Mouse (Mus musculus) ES-E14 (cell line): Measurements from ENCODE around the gene 5730596B20Rik. TPM values are rescaled to one million over a fixed set of nuclear protein-coding genes. Genes with fewer than 3 reads are reported as not detected.

Source experiments
- DNase-seq: peaks from one replicate; pipeline ENCODE4 v3.0.0-alpha.2; 2013; ENCODE audit warnings: low read depth, low spot score
- H3K27ac ChIP-seq: 2 replicates; pipeline ENCODE4 v1.5.1; 2012; ENCODE audit warnings: low read depth, mild to moderate bottlenecking, low read length, moderate library complexity, mixed read lengths; ENCODE audit not compliant: poor library complexity, insufficient read depth, severe bottlenecking
- H3K36me3 ChIP-seq: 2 replicates; pipeline ENCODE4 v1.6.1; 2012; ENCODE audit warnings: mild to moderate bottlenecking, low read length, moderate library complexity, mixed read lengths; ENCODE audit not compliant: control insufficient read depth, poor library complexity, insufficient read depth, severe bottlenecking
- H3K4me1 ChIP-seq, 2 experiments: fragments of 150-350 bp in 1 of 2; sonication (generic) in 1 of 2; 2 replicates each; pipeline ENCODE4 v1.6.1; 2012; ENCODE audit warnings: low read length in 2 of 2, mild to moderate bottlenecking in 1 of 2, mixed read lengths in 1 of 2; ENCODE audit not compliant: control insufficient read depth in 2 of 2, insufficient read depth in 2 of 2, poor library complexity in 1 of 2
- H3K4me3 ChIP-seq, 2 experiments: fragments of 150-350 bp in 1 of 2; sonication (generic) in 1 of 2; 2 replicates each; pipeline ENCODE4 v1.5.1; 2012; ENCODE audit warnings: low read length in 2 of 2, low read depth in 1 of 2, mild to moderate bottlenecking in 1 of 2, mixed read lengths in 1 of 2; ENCODE audit not compliant: insufficient read depth in 1 of 2, poor library complexity in 1 of 2, severe bottlenecking in 1 of 2
- H3K9ac ChIP-seq: 2 replicates; pipeline ENCODE4 v1.6.1; 2012; ENCODE audit warnings: low read depth, mild to moderate bottlenecking, low read length, mixed read lengths; ENCODE audit not compliant: poor library complexity, insufficient read depth, severe bottlenecking
- H3K9me3 ChIP-seq: fragments of 150-350 bp; sonication (generic); 2 replicates; pipeline ENCODE4 v1.6.1; 2012; ENCODE audit warnings: low read depth, mild to moderate bottlenecking, low read length; ENCODE audit not compliant: control insufficient read depth, insufficient read depth
- CHD2 ChIP-seq: IDR thresholded peaks from 2 replicates; pipeline ENCODE4 v1.6.1; 2014; ENCODE audit warnings: mild to moderate bottlenecking, low read depth, low read length, inconsistent platforms
- HCFC1 ChIP-seq: IDR thresholded peaks from 2 replicates; pipeline ENCODE4 v1.6.1; 2012; ENCODE audit warnings: low read length, inconsistent platforms, borderline replicate concordance; ENCODE audit not compliant: insufficient read depth
- MAFK ChIP-seq: IDR thresholded peaks from 2 replicates; pipeline ENCODE4 v1.6.1; 2014; ENCODE audit warnings: mild to moderate bottlenecking, low read depth, low read length, inconsistent platforms; ENCODE audit not compliant: insufficient read depth
- ZC3H11A ChIP-seq: IDR thresholded peaks from 2 replicates; pipeline ENCODE4 v1.6.1; 2012; ENCODE audit warnings: low read depth, mild to moderate bottlenecking, inconsistent platforms, low read length, borderline replicate concordance
- ZNF384 ChIP-seq: IDR thresholded peaks from 2 replicates; pipeline ENCODE4 v1.6.1; 2012; ENCODE audit warnings: low read depth, low read length, inconsistent platforms
- in situ Hi-C, 2 experiments: fragments of 600-800 bp; cut with MboI; formaldehyde crosslinking; loops; one replicate each; pipeline ENCODE4 v1.15.1; 2025; ENCODE audit warnings: low sequenced_read_pairs in 2 of 2, inconsistent platforms in 1 of 2; ENCODE audit not compliant: unreplicated experiment in 2 of 2
- total RNA-seq: library from RNA; depleted of rRNA; stranded (reverse); fragments of 300-350 nt; gene quantifications from 2 replicates; pipeline ENCODE4 v1.2.3, GENCODE M21; 2012

Gene 5730596B20Rik
- total RNA-seq, 1 experiment = 0.18 TPM

DNA sequence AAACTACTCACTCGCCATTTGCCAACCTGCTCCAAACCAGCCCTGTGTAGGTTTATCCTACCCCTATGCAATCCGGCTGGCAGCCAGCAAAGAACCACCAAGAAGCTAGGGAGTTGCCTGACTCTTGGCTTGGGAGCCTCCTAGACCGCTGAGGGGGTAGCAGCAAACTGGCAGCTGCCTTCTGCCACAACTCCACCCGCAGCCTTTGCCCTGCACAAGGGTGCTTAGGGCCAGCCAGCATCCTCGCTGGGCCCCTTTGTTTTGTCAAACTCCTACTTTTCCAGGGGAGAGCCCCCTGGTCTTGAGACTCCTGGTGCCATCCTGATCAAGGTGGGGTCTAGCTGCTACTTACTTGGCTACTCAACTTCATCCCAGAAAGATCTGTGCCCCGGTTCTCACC, 7.4 kb downstream of the 5730596B20Rik start:
- no peaks in the 10 kb centered on the region for H3K9me3 ChIP-seq
- in situ Hi-C loops = no loop called here
- no peak overlapping the region for H3K4me3 ChIP-seq
- H3K9ac ChIP-seq = no peak overlapping the region
- no peak overlapping the region for H3K27ac ChIP-seq
- no peak for DNase-seq
- TF ChIP-seq ZNF384 (no peak), HCFC1 (no peak), ZC3H11A (no peak), MAFK (no peak), CHD2 (no peak)
- H3K36me3 ChIP-seq = no peaks in the 10 kb centered on the region
- H3K4me1 ChIP-seq = no peaks in the 10 kb centered on the region; a peak in 1 of 4 replicates

DNA sequence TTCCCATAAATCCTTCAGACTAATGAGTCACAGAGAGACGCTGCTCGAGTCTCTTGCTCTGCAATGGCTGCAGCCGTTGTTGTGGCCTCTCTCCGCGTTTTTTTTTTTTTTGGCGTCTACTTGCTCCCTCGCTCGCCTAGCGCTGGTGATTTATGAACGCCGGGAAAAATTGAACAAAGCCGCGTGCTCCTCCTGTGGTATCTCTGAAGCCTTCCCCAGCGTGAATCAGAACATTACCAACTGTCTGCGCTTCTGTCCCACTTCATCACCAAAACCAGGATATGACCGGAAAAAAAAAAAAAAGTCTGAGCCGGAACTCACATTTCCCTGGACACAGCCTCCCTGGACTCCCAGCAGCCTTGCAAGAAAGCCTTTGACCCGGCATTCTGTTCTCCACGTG, 7.9 kb downstream of the 5730596B20Rik start:
- H3K4me1 ChIP-seq = no peaks in the 10 kb centered on the region
- no peaks in the 10 kb centered on the region for H3K36me3 ChIP-seq
- H3K27ac ChIP-seq = no peak overlapping the region
- peak; percentile 76 for TF ChIP-seq ZNF384
- TF ChIP-seq HCFC1 = no peak
- TF ChIP-seq ZC3H11A = no peak
- no peak overlapping the region for H3K4me3 ChIP-seq
- in situ Hi-C loops = no loop called here
- DNase-seq = no peak
- no peak overlapping the region for H3K9ac ChIP-seq
- no peaks in the 10 kb centered on the region for H3K9me3 ChIP-seq

DNA sequence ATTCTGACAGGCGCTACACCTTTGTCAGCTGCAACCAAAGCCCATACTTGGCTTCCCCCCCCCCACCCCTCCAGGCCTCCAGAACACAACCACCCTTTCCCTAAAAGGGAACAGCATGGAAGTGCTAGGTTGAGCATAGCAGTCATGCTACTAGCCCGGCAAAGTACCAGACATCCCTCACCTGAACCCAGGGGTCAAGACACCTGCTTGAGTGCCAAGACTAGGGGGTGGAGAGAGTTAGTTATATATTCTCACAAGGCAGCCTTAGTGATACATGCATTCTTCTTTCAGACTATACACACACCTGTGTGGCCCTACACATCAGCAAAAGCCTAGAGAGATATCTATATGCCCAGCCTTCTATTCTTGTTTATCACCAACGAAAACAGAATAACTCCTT, 8.5 kb downstream of the 5730596B20Rik start:
- Histone ChIP-seq H3K27ac (no peak overlapping the region), H3K4me1 (no peaks in the 10 kb centered on the region), H3K9me3 (no peaks in the 10 kb centered on the region), H3K9ac (no peak overlapping the region), H3K4me3 (no peak overlapping the region), H3K36me3 (no peaks in the 10 kb centered on the region)
- DNase-seq = no peak
- TF ChIP-seq MAFK (no peak), ZNF384 (no peak), CHD2 (no peak), ZC3H11A (no peak), HCFC1 (no peak)
- in situ Hi-C loops = no loop called here

DNA sequence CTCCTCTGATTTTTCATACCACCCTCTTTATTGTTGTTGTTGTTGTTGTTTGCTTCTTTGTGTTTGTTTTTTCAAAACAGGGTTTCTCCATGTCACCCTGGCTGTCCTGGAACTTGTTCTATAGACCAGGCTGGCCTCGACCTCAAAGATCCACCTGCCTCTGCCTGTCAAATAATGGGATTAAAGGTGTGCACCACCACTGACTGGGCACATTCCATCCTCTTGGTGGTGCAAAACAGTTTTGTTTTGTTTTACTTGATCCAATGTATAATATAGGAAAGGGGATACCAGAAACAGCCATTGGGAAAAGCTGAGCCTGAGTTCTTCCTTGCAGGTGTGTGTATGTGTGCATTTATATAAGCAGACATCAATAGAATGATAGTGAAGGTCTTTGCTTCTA, 9.2 kb downstream of the 5730596B20Rik start:
- in situ Hi-C loops = no loop called here
- no peak for DNase-seq
- H3K4me1 ChIP-seq = peaks cover 0 to 2% of the 10 kb centered on the region in 2 experiments; a peak in 1 of 4 replicates
- H3K9me3 ChIP-seq = no peaks in the 10 kb centered on the region
- no peaks in the 10 kb centered on the region for H3K36me3 ChIP-seq
- no peak overlapping the region for H3K27ac ChIP-seq
- H3K4me3 ChIP-seq = no peak overlapping the region
- TF ChIP-seq HCFC1 = no peak
- H3K9ac ChIP-seq = no peak overlapping the region

DNA sequence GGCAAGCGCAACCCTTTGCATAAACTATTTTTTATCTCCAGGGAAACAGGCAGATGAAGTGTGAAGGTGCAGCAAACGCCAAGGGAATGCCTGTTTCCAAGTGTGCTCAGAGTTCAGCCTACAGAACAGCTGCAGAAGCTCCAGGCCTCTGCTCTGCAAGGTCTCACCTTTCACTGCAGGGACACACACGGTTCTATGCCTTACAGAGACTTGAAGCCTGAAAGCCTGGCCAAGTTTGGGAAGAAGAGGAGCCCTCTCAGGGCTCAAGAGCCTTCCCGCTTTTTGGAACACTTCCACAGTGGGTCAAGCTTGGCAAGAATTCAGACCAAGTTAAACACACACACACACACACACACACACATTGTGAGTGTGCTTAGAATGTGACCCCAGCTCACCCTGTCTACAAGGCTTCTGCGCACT, 11.9 kb downstream of the 5730596B20Rik start:
- TF ChIP-seq ZNF384 (no peak), MAFK (no peak)
- no peaks in the 10 kb centered on the region for H3K9me3 ChIP-seq
- H3K36me3 ChIP-seq = no peaks in the 10 kb centered on the region
- no peak overlapping the region for H3K9ac ChIP-seq
- no peak overlapping the region for H3K27ac ChIP-seq
- H3K4me1 ChIP-seq = peaks cover 0 to 2% of the 10 kb centered on the region in 2 experiments; a peak in 1 of 4 replicates
- no peak overlapping the region for H3K4me3 ChIP-seq
- DNase-seq = no peak
- in situ Hi-C loops = no loop called here
